Mouse (Mus musculus) CH12.LX (cell line): ENCODE measurements at regions not wholly inside any gene's neighbourhood (a gene's known extent, or its start where the extent isn't known, plus 50 kb on each side); places are given as distances from the start of the nearest gene placed in this dataset.

Experiments used
- DNase-seq: peaks from one replicate; pipeline ENCODE4 v3.0.0-alpha.2; 2013; ENCODE audit errors: extremely low read depth
- H3K27ac ChIP-seq: 2 replicates; pipeline ENCODE4 v1.5.1; 2012; ENCODE audit warnings: low read depth, mild to moderate bottlenecking, control low read depth, moderate library complexity; ENCODE audit not compliant: insufficient read depth
- H3K27me3 ChIP-seq: replicated peaks from 2 replicates; pipeline ENCODE3; 2012; ENCODE audit warnings: inconsistent platforms
- H3K36me3 ChIP-seq, 2 experiments: replicated peaks in 1 of 2; 2 replicates each; pipeline versions ENCODE3 to v1.6.1; 2012; ENCODE audit warnings: inconsistent platforms in 1 of 2, low read length in 1 of 2, mild to moderate bottlenecking in 1 of 2, mixed read lengths in 1 of 2, moderate library complexity in 1 of 2; ENCODE audit not compliant: control insufficient read depth in 1 of 2, insufficient read depth in 1 of 2
- H3K4me1 ChIP-seq, 2 experiments: 2 replicates each; pipeline ENCODE4 v1.6.1; 2012; ENCODE audit warnings: inconsistent platforms in 1 of 2, moderate library complexity in 1 of 2; ENCODE audit not compliant: insufficient read depth in 2 of 2, control insufficient read depth in 1 of 2
- H3K4me2 ChIP-seq: 2 replicates; pipeline ENCODE4 v1.6.1; 2012; ENCODE audit warnings: low read depth, mild to moderate bottlenecking, control low read depth; ENCODE audit not compliant: poor library complexity, insufficient read depth, severe bottlenecking
- H3K4me3 ChIP-seq, 3 experiments: fragments of 150-350 bp in 1 of 3; sonication (generic) in 1 of 3; replicated peaks in 1 of 3; 2 replicates each; pipeline versions ENCODE3 to v1.5.1; 2011 to 2012; ENCODE audit warnings: low read depth in 2 of 3, low read length in 2 of 3, mild to moderate bottlenecking in 2 of 3, moderate library complexity in 2 of 3, control low read depth in 1 of 3, improper control_type of control experiment in 1 of 3, inconsistent platforms in 1 of 3, mixed read lengths in 1 of 3; ENCODE audit not compliant: poor library complexity in 1 of 3
- H3K79me2 ChIP-seq: replicated peaks from 2 replicates; pipeline ENCODE4 v1.6.1; 2012; ENCODE audit warnings: mild to moderate bottlenecking, moderate library complexity; ENCODE audit not compliant: control insufficient read depth, poor library complexity, insufficient read depth, severe bottlenecking; ENCODE audit errors: extremely low read depth
- H3K9ac ChIP-seq: 2 replicates; pipeline ENCODE4 v1.6.1; 2012; ENCODE audit warnings: low read depth, mild to moderate bottlenecking, control low read depth, moderate library complexity; ENCODE audit not compliant: insufficient read depth
- H3K9me3 ChIP-seq: replicated peaks from 2 replicates; pipeline ENCODE3; 2012; ENCODE audit warnings: low read length, inconsistent platforms, mixed read lengths
- CHD1 ChIP-seq: IDR thresholded peaks from 2 replicates; pipeline ENCODE4 v1.6.1; 2012; ENCODE audit warnings: low read depth, low read length, improper control_type of control experiment, inconsistent platforms
- CTCF ChIP-seq, 2 experiments: IDR thresholded peaks in 1 of 2; conservative IDR thresholded peaks in 1 of 2; 2 replicates each; pipeline ENCODE4 v1.5.1; 2011 to 2012; ENCODE audit warnings: low read depth in 2 of 2, low read length in 2 of 2, improper control_type of control experiment in 1 of 2, inconsistent platforms in 1 of 2, mild to moderate bottlenecking in 1 of 2, moderate library complexity in 1 of 2
- E2F4 ChIP-seq: IDR thresholded peaks from 2 replicates; pipeline ENCODE4 v1.6.1; 2011; ENCODE audit warnings: low read depth, low read length, improper control_type of control experiment; ENCODE audit not compliant: insufficient replicate concordance
- ELF1 ChIP-seq: IDR thresholded peaks from 2 replicates; pipeline ENCODE4 v1.6.1; 2014; ENCODE audit warnings: low read depth, mild to moderate bottlenecking, inconsistent platforms, low read length, improper control_type of control experiment
- EP300 ChIP-seq: IDR thresholded peaks from 2 replicates; pipeline ENCODE4 v1.6.1; 2011; ENCODE audit warnings: low read length, improper control_type of control experiment
- GABPA ChIP-seq: IDR thresholded peaks from 2 replicates; pipeline ENCODE4 v1.6.1; 2012; ENCODE audit warnings: low read depth, low read length, improper control_type of control experiment, inconsistent platforms; ENCODE audit not compliant: insufficient replicate concordance
- HCFC1 ChIP-seq: IDR thresholded peaks from 2 replicates; pipeline ENCODE4 v1.6.1; 2012; ENCODE audit warnings: low read depth, mild to moderate bottlenecking, inconsistent platforms, low read length, improper control_type of control experiment
- MAX ChIP-seq: IDR thresholded peaks from 2 replicates; pipeline ENCODE4 v1.6.1; 2011; ENCODE audit warnings: low read length, improper control_type of control experiment
- MYC ChIP-seq: IDR thresholded peaks from 2 replicates; pipeline ENCODE4 v1.6.1; 2011; ENCODE audit warnings: low read depth, mild to moderate bottlenecking, improper control_type of control experiment, low read length
- NELFE ChIP-seq: IDR thresholded peaks from 2 replicates; pipeline ENCODE4 v1.6.1; 2011; ENCODE audit warnings: low read depth, low read length, improper control_type of control experiment
- NRF1 ChIP-seq: IDR thresholded peaks from 2 replicates; pipeline ENCODE4 v1.6.1; 2014; ENCODE audit warnings: low read depth, mild to moderate bottlenecking, inconsistent platforms, low read length, improper control_type of control experiment, moderate library complexity
- PAX5 ChIP-seq: IDR thresholded peaks from 2 replicates; pipeline ENCODE4 v1.6.1; 2012; ENCODE audit warnings: low read length, inconsistent platforms, mixed read lengths
- RCOR1 ChIP-seq: conservative IDR thresholded peaks from 2 replicates; pipeline ENCODE4 v1.6.1; 2012; ENCODE audit warnings: low read depth, mild to moderate bottlenecking, inconsistent platforms, low read length, improper control_type of control experiment
- SIN3A ChIP-seq: IDR thresholded peaks from 2 replicates; pipeline ENCODE4 v1.6.1; 2012; ENCODE audit warnings: low read length, improper control_type of control experiment, inconsistent platforms
- SMC3 ChIP-seq: IDR thresholded peaks from 2 replicates; pipeline ENCODE4 v1.6.1; 2011; ENCODE audit warnings: low read depth, low read length, improper control_type of control experiment
- TBP ChIP-seq: conservative IDR thresholded peaks from 2 replicates; pipeline ENCODE4 v1.6.1; 2011; ENCODE audit warnings: low read depth, low read length, improper control_type of control experiment
- UBTF ChIP-seq: IDR thresholded peaks from 2 replicates; pipeline ENCODE4 v1.6.1; 2012; ENCODE audit warnings: low read depth, mild to moderate bottlenecking, inconsistent platforms, low read length, improper control_type of control experiment, moderate library complexity
- USF1 ChIP-seq: IDR thresholded peaks from 2 replicates; pipeline ENCODE4 v1.6.1; 2014; ENCODE audit warnings: low read depth, mild to moderate bottlenecking, inconsistent platforms, low read length, improper control_type of control experiment
- USF2 ChIP-seq: conservative IDR thresholded peaks from 2 replicates; pipeline ENCODE4 v1.6.1; 2011; ENCODE audit warnings: low read depth, low read length, improper control_type of control experiment
- ZC3H11A ChIP-seq: IDR thresholded peaks from 2 replicates; pipeline ENCODE4 v1.6.1; 2012; ENCODE audit warnings: low read depth, mild to moderate bottlenecking, inconsistent platforms, low read length, improper control_type of control experiment
- ZKSCAN1 ChIP-seq: IDR thresholded peaks from 2 replicates; pipeline ENCODE4 v1.6.1; 2012; ENCODE audit warnings: low read depth, inconsistent platforms, low read length, improper control_type of control experiment, borderline replicate concordance
- ZNF384 ChIP-seq: IDR thresholded peaks from 2 replicates; pipeline ENCODE4 v1.6.1; 2012; ENCODE audit warnings: low read depth, low read length, improper control_type of control experiment, inconsistent platforms
- dilution Hi-C: fragments of 300-500 bp; cut with MboI; formaldehyde crosslinking; loops from 2 replicates; pipeline ENCODE4 v1.14.3; 2020; ENCODE audit warnings: low sequenced_read_pairs; ENCODE audit not compliant: extremely low pct_unique_long_range_greater_than_20kb, extremely low pct_ligation_motif_present
- in situ Hi-C: fragments of 300-500 bp; cut with MboI; formaldehyde crosslinking; loops from 3 replicates; pipeline ENCODE4 v1.14.3; 2019; ENCODE audit warnings: low sequenced_read_pairs, low pct_ligation_motif_present, low pct_unique_long_range_greater_than_20kb, mixed read lengths

DNA sequence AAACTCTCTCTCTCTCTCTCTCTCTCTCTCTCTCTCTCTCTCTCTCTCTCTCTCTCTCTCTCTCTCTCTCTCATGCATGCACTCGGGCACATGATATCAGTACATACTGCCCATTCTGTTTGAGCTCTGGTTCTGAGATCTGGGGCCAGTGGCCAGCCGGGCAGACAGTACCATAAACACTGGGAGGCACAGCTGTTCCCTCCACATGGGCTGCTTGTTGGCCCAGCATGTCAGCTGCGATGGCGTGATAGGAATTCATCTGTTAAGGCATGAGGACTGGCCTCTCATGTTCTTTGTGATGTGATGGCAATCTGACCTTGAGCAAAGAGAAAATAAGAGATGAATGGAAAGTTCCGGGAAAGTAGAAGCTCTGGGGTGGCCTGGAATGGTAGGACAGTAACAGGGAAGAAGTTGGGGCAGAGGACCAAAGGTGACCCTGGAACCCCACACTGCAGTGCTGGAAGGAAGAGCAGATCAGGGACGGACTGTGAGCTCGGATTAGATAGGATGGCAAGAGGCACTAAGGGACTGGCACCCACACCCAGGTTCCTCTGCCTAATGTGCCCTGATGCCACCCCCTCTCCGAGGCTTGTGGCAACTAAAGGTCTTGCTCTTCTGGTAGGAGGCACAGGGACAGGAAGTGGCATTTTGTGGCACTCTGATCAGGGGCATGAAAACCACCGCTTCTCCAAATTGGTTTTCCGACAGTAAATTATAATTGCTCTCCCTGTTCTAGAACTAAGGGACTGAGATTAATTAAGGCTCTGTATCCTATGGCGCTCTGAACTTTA lies 186.4 kb upstream of the Zmiz1 start (continued):
- TF ChIP-seq CHD1 = no peak
- TF ChIP-seq E2F4 = no peak
- no peak for TF ChIP-seq MAX
- no peak for TF ChIP-seq SMC3
- no peak for TF ChIP-seq SIN3A

GRCm38 (mm10) chr14:25279751-25280150 lies 179.2 kb upstream of the Zmiz1 start:
- dilution Hi-C loops (no loop called here), in situ Hi-C loops (no loop called here)
- no peaks in the 10 kb centered on the region for H3K36me3 ChIP-seq
- H3K27ac ChIP-seq = no peak overlapping the region
- no peak for TF ChIP-seq MYC
- no peak for TF ChIP-seq ZKSCAN1
- no peaks in the 10 kb centered on the region for H3K9me3 ChIP-seq
- DNase-seq = no peak
- H3K4me3 ChIP-seq = no peak overlapping the region
- H3K9ac ChIP-seq = no peak overlapping the region
- peaks cover 5% of the 10 kb centered on the region for H3K27me3 ChIP-seq
- no peaks in the 10 kb centered on the region for H3K4me1 ChIP-seq
- H3K79me2 ChIP-seq = no peaks in the 10 kb centered on the region
- H3K4me2 ChIP-seq = no peak overlapping the region

DNA sequence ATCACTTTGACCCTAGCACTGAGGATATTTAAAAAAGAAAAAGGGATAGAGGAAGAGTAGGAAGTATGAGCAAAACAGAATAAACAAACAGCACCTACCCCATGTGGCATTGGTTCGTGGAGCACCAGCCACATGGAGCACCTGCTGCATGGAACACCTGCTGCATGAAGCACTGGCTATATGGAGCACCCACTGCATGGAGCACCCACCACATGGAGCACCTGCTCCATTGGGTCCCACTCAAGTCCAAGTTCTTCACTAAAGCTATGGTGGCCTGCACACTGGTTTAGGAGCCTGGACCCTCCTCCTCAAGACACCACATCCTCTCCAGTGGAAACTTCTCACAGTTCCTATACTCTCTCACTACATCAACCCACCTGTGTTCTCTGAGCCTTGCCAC lies 166.4 kb upstream of the Zmiz1 start:
- no peaks in the 10 kb centered on the region for H3K9me3 ChIP-seq
- H3K4me3 ChIP-seq = no peak overlapping the region
- H3K79me2 ChIP-seq = no peaks in the 10 kb centered on the region
- TF ChIP-seq UBTF = no peak
- no peak for TF ChIP-seq TBP
- no peak for TF ChIP-seq HCFC1
- no peak for TF ChIP-seq NELFE
- TF ChIP-seq SIN3A = no peak
- TF ChIP-seq GABPA = no peak
- no peaks in the 10 kb centered on the region for H3K36me3 ChIP-seq
- H3K4me1 ChIP-seq = peaks cover 0 to 4% of the 10 kb centered on the region in 2 experiments; a peak in 2 of 4 replicates
- no peak for DNase-seq
- H3K4me2 ChIP-seq = no peak overlapping the region
- dilution Hi-C loops = no loop called here
- in situ Hi-C loops = no loop called here
- peaks cover 1% of the 10 kb centered on the region for H3K27me3 ChIP-seq
- H3K9ac ChIP-seq = no peak overlapping the region
- no peak overlapping the region for H3K27ac ChIP-seq

DNA sequence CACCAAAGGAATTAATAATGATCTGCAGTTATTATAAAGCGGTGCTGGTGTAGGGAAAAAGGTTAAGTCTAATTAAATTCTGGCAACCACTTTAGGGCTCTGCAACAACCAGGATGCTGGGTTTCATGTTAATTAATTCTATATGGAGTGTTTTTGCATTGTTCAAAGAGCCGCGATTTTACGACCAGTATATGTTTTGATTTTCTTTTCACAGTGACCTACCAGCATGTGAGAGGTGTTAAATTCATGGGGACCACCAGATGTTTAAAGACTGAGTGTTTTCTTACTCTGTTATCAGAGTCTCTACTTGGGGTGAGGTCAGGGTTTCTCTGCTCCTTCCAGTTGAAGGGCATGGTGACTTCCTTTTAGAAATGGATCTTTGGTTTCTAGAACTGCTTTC lies 164.8 kb upstream of the Zmiz1 start:
- H3K4me3 ChIP-seq = no peak overlapping the region
- no peak overlapping the region for H3K4me2 ChIP-seq
- no peaks in the 10 kb centered on the region; a peak in 2 of 4 replicates for H3K4me1 ChIP-seq
- H3K27ac ChIP-seq = no peak overlapping the region
- H3K9ac ChIP-seq = no peak overlapping the region
- TF ChIP-seq ZKSCAN1 (no peak), UBTF (no peak), E2F4 (no peak), PAX5 (no peak), SIN3A (no peak), RCOR1 (no peak), USF1 (no peak), EP300 (no peak), NRF1 (no peak), USF2 (no peak), ELF1 (no peak), ZC3H11A (no peak), ZNF384 (no peak), CTCF (conservative IDR thresholded peaks at IDR 0.05 in 1 of 2, IDR thresholded peaks at IDR 0.05 in 1 of 2; ENCODE audit: low read depth in 2 of 2, low read length in 2 of 2) (no peak)
- in situ Hi-C loops = no loop called here
- no peaks in the 10 kb centered on the region for H3K9me3 ChIP-seq
- no peak for DNase-seq
- H3K36me3 ChIP-seq = no peaks in the 10 kb centered on the region
- dilution Hi-C loops = no loop called here
- H3K27me3 ChIP-seq = peaks cover 1% of the 10 kb centered on the region
- H3K79me2 ChIP-seq = no peaks in the 10 kb centered on the region
